Mouse (Mus musculus): ENCODE measurements around the gene Avil.

- TF ChIP-seq CTCF (IDR thresholded peaks at IDR 0.05; ENCODE audit: low read depth) (no peak), EP300 (optimal IDR thresholded peaks at IDR 0.05) (no peak)
Observed at GRCm38 (mm10) chr10:127042468-127043115, 42.1 kb downstream of the Avil start.

All from stomach, postnatal 0 days (tissue).